25 mouse cellular contexts compared by ENCODE assay signal in genomic region chr1:107586196-107586595, GRCm38 (mm10).
"Had no signal": no experiment of that assay in that cellular context is flagged by ENCODE, and none has a peak within 500 bp of the region (broad histone marks: within the 10 kb centered on the region; RNA-seq: fewer than 3 reads in every experiment).

No protein-coding gene starts in this region.

- H3K27ac ChIP-seq: forebrain, embryonic 15.5 days; heart, adult 2 months; heart, embryonic 13.5 days; heart, embryonic 15.5 days; hindbrain, embryonic 13.5 days; hindbrain, embryonic 15.5 days; hindbrain, postnatal 0 days; kidney, postnatal 0 days; layer of hippocampus, adult 2 months; left cerebral cortex, adult 2 months; limb, embryonic 10.5 days; limb, embryonic 12.5 days; liver, embryonic 13.5 days; liver, embryonic 15.5 days had no signal

- H3K9me3 ChIP-seq: forebrain, embryonic 15.5 days; heart, embryonic 13.5 days; heart, embryonic 15.5 days; hindbrain, embryonic 13.5 days; hindbrain, embryonic 15.5 days; limb, embryonic 10.5 days; limb, embryonic 12.5 days; liver, embryonic 13.5 days; liver, embryonic 15.5 days had no signal

- H3K4me1 ChIP-seq: hindbrain, embryonic 15.5 days; limb, embryonic 10.5 days; limb, embryonic 12.5 days; liver, embryonic 13.5 days; liver, embryonic 15.5 days had no signal

- H3K4me2 ChIP-seq: forebrain, embryonic 15.5 days; heart, embryonic 11.5 days; heart, embryonic 13.5 days; heart, embryonic 15.5 days; hindbrain, embryonic 13.5 days; hindbrain, embryonic 15.5 days; limb, embryonic 12.5 days; liver, embryonic 11.5 days; liver, embryonic 13.5 days; liver, embryonic 15.5 days had no signal

- ATAC-seq: forebrain, embryonic 15.5 days; forebrain, postnatal 0 days; hindbrain, postnatal 0 days; intestine, embryonic 16.5 days; liver, postnatal 0 days had no signal

- H3K4me3 ChIP-seq: forebrain, embryonic 15.5 days; heart, adult 2 months; heart, embryonic 13.5 days; heart, embryonic 15.5 days; hindbrain, embryonic 13.5 days; hindbrain, embryonic 15.5 days; layer of hippocampus, adult 2 months; left cerebral cortex, adult 2 months; limb, embryonic 10.5 days; limb, embryonic 12.5 days; liver, embryonic 13.5 days; liver, embryonic 15.5 days had no signal

- H3K27me3 ChIP-seq: forebrain, embryonic 15.5 days; heart, embryonic 13.5 days; heart, embryonic 15.5 days; hindbrain, embryonic 13.5 days; hindbrain, embryonic 15.5 days; limb, embryonic 12.5 days; liver, embryonic 13.5 days; liver, embryonic 15.5 days had no signal

- H3K36me3 ChIP-seq: forebrain, embryonic 15.5 days; heart, embryonic 13.5 days; heart, embryonic 15.5 days; hindbrain, embryonic 13.5 days; hindbrain, embryonic 15.5 days; limb, embryonic 10.5 days; limb, embryonic 12.5 days; liver, embryonic 13.5 days; liver, embryonic 15.5 days had no signal

- DNase-seq: forebrain, postnatal 0 days; gastrocnemius, postnatal 14 days; gastrocnemius, postnatal 36 days; heart, adult 11 months; heart, adult 2 months; heart, postnatal 14 days; heart, postnatal 36 days; liver; liver, embryonic 13.5 days; liver, postnatal 0 days had no signal

- H3K9ac ChIP-seq: forebrain, embryonic 15.5 days; forebrain, postnatal 0 days; heart, embryonic 13.5 days; heart, embryonic 15.5 days; hindbrain, embryonic 13.5 days; hindbrain, embryonic 15.5 days; limb, embryonic 12.5 days; liver, embryonic 13.5 days; liver, embryonic 15.5 days; liver, postnatal 0 days had no signal
